Mouse (Mus musculus): ENCODE results near the gene Atl2. TPM values are rescaled to one million over a fixed set of nuclear protein-coding genes. Genes with fewer than 3 reads are reported as not detected.

Atl2 gene
- polyA plus RNA-seq, 1 experiment from 2014 or later = 38.1 TPM

DNA sequence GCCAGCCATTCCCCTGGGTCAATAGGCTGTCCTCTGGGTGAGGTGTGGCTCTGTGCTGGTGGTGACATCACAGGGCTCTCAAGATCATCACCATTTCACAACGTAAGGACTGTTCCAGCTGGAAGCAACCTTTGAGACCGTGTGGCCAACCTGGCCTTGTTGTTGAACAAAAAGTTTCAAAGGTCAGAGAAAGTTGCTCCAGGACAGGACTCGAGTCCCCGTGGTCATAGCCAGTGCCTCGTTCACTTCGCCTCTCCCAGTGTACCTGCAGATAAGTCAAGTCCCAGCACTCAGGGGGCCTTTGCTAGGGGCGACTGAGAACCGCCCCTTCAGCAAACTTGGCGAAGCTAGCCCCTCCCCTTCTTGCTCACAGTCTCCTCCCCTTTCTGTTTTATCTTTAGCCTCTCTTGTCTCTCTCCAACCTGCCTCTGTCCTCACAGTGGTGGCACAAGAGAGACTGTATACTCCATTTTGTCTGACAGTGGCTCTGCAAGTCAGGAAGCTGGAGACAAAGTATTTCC lies 22.6 kb upstream of the Atl2 start:
- 0 out of 2 replicates have a peak, but pooled peaks cover 3% of the 10 kb centered on the region for H3K27me3 ChIP-seq (replicated peaks; ENCODE audit: low read depth, poor library complexity, severe bottlenecking)
- DNase-seq (ENCODE audit: low spot score) = no peak
- no peak overlapping the region for H3K27ac ChIP-seq (replicated peaks)
- WGBS = 30% methylated on average over 9 of the region's 9 CpGs
- no peak overlapping the region for H3K4me3 ChIP-seq
- peaks cover 8% of the 10 kb centered on the region; the same call in 1 of the 2 replicates for H3K4me1 ChIP-seq
- no peaks in the 10 kb centered on the region for H3K9me3 ChIP-seq
- no peaks in the 10 kb centered on the region for H3K36me3 ChIP-seq (replicated peaks)

DNA sequence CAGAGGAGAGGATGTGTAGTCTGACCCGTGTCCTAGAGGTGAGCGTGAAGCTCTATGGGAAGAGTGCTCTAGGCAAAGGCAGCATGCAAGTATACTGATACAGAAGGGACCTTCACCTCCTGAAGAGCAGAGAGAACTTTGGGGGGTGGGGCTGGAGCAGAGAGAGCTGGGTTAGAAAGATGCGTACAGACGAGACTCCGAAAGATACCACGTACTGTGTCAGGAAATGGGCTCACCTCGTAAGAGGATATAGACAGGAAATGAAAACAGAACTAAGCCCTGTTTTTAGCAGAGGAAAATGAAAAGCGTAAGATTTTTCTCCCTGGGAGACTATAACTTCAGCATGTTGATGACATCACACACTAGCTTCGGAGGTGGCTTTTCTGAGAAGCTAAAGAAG lies 21.1 kb upstream of the Atl2 start:
- Histone ChIP-seq H3K4me3 (no peak overlapping the region), H3K27me3 (replicated peaks; ENCODE audit: low read depth, poor library complexity, severe bottlenecking) (0 out of 2 replicates have a peak, but pooled peaks cover 3% of the 10 kb centered on the region), H3K27ac (replicated peaks) (no peak overlapping the region), H3K4me1 (peaks cover 8% of the 10 kb centered on the region; the same call in 1 of the 2 replicates), H3K36me3 (replicated peaks) (no peaks in the 10 kb centered on the region), H3K9me3 (no peaks in the 10 kb centered on the region)
- 87% methylated on average over 9 of the region's 9 CpGs for WGBS
- DNase-seq (ENCODE audit: low spot score) = no peak

DNA sequence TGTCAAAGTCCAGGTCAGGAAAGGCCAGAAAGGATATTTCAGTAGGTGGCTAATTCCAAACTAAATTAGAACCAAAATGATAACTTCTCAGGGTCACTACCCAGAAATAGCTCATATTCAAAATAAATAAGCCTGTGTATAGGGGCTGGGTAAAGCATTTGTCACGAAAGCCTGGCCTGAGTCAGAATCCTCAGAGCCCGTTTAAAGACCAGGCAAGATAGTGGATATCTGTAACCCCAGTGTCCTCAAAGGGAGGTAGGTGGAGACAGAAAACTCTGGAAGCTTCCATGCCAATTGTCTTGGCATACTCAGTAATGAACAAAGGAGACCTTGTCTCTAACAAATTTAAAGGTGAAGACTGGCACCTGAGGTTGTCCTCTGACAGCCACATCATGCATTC lies 16.3 kb upstream of the Atl2 start:
- WGBS = 81% methylated on average over 2 of the region's 2 CpGs
- Histone ChIP-seq H3K27me3 (replicated peaks; ENCODE audit: low read depth, poor library complexity, severe bottlenecking) (0 out of 2 replicates have a peak, but pooled peaks cover 3% of the 10 kb centered on the region), H3K36me3 (replicated peaks) (no peaks in the 10 kb centered on the region), H3K4me1 (no peaks in the 10 kb centered on the region), H3K4me3 (no peak overlapping the region), H3K9me3 (no peaks in the 10 kb centered on the region), H3K27ac (replicated peaks) (no peak overlapping the region)
- no peak for DNase-seq (ENCODE audit: low spot score)

DNA sequence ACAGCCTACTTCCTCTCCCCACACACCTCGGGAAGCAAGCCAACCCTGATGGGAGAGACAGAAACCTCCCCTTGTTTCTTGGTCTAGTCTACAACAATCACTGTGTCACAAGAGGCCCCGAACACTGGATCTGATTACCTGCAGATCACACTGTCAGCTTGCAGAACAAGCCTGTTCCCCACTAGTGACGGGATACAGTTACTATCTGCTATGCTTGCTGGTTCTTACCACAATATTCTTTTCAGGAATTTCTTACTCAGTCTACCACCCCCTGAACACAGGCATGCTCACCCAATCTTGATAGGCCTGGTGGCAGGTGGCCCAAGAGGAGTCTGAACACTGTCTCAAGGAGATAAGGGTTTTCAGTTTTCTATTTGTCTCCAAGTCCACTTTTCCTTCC lies 15.8 kb upstream of the Atl2 start:
- Histone ChIP-seq H3K9me3 (no peaks in the 10 kb centered on the region), H3K27ac (replicated peaks) (no peak overlapping the region), H3K4me1 (no peaks in the 10 kb centered on the region), H3K4me3 (no peak overlapping the region), H3K27me3 (replicated peaks; ENCODE audit: low read depth, poor library complexity, severe bottlenecking) (0 out of 2 replicates have a peak, but pooled peaks cover under 1% of the 10 kb centered on the region), H3K36me3 (replicated peaks) (no peaks in the 10 kb centered on the region)
- WGBS = 77% methylated on average over 3 of the region's 3 CpGs
- DNase-seq (ENCODE audit: low spot score) = no peak

DNA sequence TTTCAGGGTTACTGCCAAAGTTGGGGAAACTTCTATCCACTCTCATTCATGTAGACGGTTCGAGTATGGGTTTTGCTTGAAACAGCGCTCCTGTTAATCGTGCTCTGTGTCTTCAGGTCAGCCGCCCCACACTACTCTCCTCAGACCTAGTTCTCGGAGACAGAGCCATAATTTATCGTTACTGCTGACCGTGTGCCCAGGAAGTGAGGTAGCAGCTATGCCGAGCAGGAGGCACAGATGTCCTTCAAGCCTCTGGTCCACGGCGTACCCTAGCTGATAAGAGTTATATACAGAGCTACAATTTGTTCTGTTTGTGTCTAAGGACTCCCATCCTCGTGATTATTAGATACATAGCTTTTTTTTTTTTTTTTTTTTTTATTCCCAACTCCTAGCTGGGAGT lies 13.6 kb upstream of the Atl2 start:
- no peak overlapping the region for H3K27ac ChIP-seq (replicated peaks)
- no peak overlapping the region for H3K4me3 ChIP-seq
- WGBS = 91% methylated on average over 12 of the region's 12 CpGs
- H3K27me3 ChIP-seq (replicated peaks; ENCODE audit: low read depth, poor library complexity, severe bottlenecking) = no peaks in the 10 kb centered on the region
- no peaks in the 10 kb centered on the region for H3K9me3 ChIP-seq
- H3K4me1 ChIP-seq = no peaks in the 10 kb centered on the region
- DNase-seq (ENCODE audit: low spot score) = no peak
- no peaks in the 10 kb centered on the region for H3K36me3 ChIP-seq (replicated peaks)

DNA sequence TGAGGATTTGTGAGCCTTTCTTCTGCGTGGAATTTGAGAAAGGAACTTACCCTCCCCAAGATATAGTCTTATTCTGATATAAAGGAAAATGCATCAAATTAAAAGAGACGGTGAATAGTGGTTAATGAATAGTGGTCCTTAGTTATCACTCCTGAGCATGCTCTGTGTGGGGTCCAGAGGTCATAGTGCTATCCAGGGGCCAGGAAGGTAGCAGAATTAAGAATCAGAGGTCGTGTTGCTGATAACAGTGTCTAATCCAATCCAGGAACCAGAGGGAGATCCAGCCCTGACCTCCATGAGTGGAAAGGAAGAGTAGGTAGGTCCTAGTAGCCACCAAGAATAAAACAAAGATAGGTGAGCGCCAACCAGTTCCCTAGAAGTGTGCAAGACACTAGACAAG lies 11.8 kb upstream of the Atl2 start:
- Histone ChIP-seq H3K9me3 (no peaks in the 10 kb centered on the region), H3K4me3 (no peak overlapping the region), H3K36me3 (replicated peaks) (no peaks in the 10 kb centered on the region), H3K4me1 (no peaks in the 10 kb centered on the region), H3K27me3 (replicated peaks; ENCODE audit: low read depth, poor library complexity, severe bottlenecking) (no peaks in the 10 kb centered on the region), H3K27ac (replicated peaks) (no peak overlapping the region)
- WGBS = 70% methylated on average over 4 of the region's 4 CpGs
- DNase-seq (ENCODE audit: low spot score) = no peak

DNA sequence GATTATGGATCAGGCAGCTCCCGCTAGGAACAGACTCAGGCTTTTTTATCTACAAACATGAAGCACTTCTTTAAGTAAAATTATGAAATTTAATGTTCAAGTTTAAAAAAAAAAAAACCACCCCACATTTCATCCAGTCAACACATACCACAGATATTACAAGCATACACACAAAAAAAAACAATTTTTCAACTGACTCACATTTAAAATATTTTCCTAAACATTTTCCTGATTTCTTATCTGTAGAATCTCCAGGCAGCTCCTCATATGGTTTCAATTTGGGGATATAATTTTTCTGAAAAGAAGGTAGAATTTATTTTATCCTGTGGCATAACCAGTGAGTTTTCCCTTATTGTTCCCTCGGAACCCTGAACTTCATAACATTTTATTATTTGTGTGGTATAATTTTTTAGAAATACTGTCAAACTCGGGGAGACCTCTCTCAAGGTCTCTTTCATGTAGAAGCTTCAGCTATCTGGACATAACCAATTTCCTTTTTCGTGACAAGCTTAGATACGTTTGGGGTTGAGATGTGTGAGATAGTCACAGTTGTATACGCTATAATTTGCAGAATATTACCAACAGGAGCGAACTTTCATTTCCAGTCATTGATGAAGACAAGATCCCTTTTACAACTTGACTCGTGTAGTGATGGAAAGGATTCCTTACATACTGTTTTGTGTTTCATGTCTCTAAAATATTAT lies 11.0 kb upstream of the Atl2 start:
- H3K27me3 ChIP-seq (replicated peaks; ENCODE audit: low read depth, poor library complexity, severe bottlenecking) = no peaks in the 10 kb centered on the region
- 88% methylated on average over 8 of the region's 8 CpGs for WGBS

DNA sequence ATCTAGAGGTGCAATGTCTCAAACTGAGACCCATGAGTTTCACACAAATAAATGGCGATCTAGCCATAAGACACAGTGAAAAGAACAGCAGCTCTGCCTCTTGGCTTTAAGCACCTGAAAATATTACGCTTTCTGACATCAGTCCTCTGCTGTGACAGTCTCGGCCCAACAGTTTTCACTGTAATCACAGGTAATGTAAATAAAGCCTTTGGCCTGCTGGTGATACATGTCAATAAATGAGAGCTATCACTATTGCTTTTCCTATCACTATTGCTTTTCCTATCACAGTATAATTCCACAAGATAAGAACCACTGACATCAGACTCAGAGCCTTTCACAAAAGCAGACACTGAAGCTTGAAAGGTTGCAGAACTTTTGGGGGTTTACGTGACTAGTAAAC lies 8.7 kb upstream of the Atl2 start:
- H3K9me3 ChIP-seq = no peaks in the 10 kb centered on the region
- H3K36me3 ChIP-seq (replicated peaks) = no peaks in the 10 kb centered on the region
- whole genome bisulfite sequencing = 94% methylated on average over 4 of the region's 4 CpGs
- H3K27me3 ChIP-seq (replicated peaks; ENCODE audit: low read depth, poor library complexity, severe bottlenecking) = no peaks in the 10 kb centered on the region
- H3K4me1 ChIP-seq = peaks cover 8% of the 10 kb centered on the region
- no peak overlapping the region for H3K4me3 ChIP-seq
- no peak for DNase-seq (ENCODE audit: low spot score)
- H3K27ac ChIP-seq (replicated peaks) = no peak overlapping the region

More for the DNA sequence above, 11.0 kb upstream of the Atl2 start:
- H3K27ac ChIP-seq (replicated peaks) = no peak overlapping the region
- no peaks in the 10 kb centered on the region for H3K4me1 ChIP-seq
- no peak for DNase-seq (ENCODE audit: low spot score)
- H3K36me3 ChIP-seq (replicated peaks) = no peaks in the 10 kb centered on the region
- no peaks in the 10 kb centered on the region for H3K9me3 ChIP-seq
- H3K4me3 ChIP-seq = no peak overlapping the region

DNA sequence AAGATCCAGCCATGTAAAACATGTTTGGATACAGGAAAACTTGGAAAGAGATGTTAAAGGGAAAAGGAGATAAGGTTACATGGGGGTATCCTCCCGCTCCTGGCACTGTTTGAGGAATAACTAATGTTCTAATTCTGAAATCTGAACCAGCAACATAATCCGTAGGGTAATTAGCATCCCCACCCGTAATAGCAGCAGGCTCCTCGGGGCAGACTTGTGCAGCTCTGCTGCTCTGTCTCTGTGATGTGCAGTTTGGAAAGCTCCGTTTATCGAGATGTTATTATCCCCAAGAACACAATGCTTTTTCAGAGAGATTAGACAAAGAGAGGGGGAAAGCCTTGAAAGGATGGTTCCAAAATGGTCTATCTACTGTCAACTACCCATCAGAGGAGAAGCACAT lies 5.3 kb upstream of the Atl2 start:
- no peak overlapping the region for H3K27ac ChIP-seq (replicated peaks)
- no peak overlapping the region for H3K4me3 ChIP-seq
- WGBS = 49% methylated on average over 6 of the region's 6 CpGs
- peaks cover 28% of the 10 kb centered on the region for H3K27me3 ChIP-seq (replicated peaks; ENCODE audit: low read depth, poor library complexity, severe bottlenecking)
- DNase-seq (ENCODE audit: low spot score) = no peak
- no peaks in the 10 kb centered on the region for H3K36me3 ChIP-seq (replicated peaks)
- no peaks in the 10 kb centered on the region for H3K9me3 ChIP-seq
- peaks cover 11% of the 10 kb centered on the region for H3K4me1 ChIP-seq

DNA sequence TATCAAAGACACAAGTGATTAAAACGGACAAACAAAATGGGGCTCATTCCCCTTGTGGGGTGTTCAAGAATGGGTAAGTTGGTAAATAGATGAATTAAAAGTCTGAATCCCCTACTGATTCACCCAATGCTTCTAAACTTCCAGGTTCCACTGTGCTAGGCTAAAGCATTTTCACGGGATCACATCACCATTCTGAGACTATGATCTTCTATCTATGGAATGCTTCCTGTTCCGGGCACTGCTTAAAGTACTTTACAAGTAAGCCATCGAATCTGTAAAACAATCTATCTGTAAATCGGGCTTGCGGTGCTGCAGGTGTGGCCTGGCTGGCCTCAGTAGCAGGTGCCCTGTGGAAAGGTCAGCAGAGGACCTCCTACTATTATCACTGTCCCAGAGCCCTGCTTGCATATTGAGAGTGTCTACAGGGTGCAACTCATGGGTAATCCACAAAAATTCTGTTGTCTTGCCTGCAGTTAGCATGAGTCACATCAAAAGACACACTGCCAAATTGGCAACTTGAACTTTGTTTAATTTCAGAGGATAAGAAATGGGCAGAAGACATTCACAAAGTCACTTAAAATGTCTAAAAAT lies 2.3 kb upstream of the Atl2 start:
- Histone ChIP-seq H3K27ac (replicated peaks) (no peak overlapping the region), H3K27me3 (replicated peaks; ENCODE audit: low read depth, poor library complexity, severe bottlenecking) (peaks cover 29% of the 10 kb centered on the region), H3K9me3 (no peaks in the 10 kb centered on the region), H3K4me3 (no peak overlapping the region), H3K36me3 (replicated peaks) (no peaks in the 10 kb centered on the region), H3K4me1 (peaks cover 34% of the 10 kb centered on the region)
- 85% methylated on average over 6 of the region's 6 CpGs for WGBS
- DNase-seq (ENCODE audit: low spot score) = no peak

DNA sequence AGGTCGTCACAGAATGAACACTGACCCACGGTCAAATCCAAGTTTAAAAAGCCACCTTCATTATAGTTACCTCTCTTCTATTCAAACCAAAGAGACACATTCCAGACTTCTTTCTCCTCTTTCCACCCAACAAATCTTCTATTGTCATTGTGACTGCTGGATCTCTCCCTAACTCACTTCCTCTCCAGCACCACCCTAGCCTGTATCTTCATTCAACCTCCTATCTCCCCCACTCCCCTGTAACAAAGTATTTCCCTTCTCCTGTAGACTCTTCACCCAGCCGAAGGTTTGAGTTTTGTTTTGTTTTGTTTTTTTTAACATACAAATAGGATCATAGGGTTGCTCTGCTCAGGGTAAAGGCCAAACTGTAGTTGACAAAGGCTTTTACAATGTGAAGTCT lies 1.7 kb upstream of the Atl2 start:
- Histone ChIP-seq H3K4me1 (peaks cover 40% of the 10 kb centered on the region), H3K9me3 (no peaks in the 10 kb centered on the region), H3K4me3 (no peak overlapping the region), H3K27me3 (replicated peaks; ENCODE audit: low read depth, poor library complexity, severe bottlenecking) (peaks cover 29% of the 10 kb centered on the region), H3K27ac (replicated peaks) (no peak overlapping the region), H3K36me3 (replicated peaks) (no peaks in the 10 kb centered on the region)
- no peak for DNase-seq (ENCODE audit: low spot score)
- 70% methylated on average over 3 of the region's 3 CpGs for WGBS

DNA sequence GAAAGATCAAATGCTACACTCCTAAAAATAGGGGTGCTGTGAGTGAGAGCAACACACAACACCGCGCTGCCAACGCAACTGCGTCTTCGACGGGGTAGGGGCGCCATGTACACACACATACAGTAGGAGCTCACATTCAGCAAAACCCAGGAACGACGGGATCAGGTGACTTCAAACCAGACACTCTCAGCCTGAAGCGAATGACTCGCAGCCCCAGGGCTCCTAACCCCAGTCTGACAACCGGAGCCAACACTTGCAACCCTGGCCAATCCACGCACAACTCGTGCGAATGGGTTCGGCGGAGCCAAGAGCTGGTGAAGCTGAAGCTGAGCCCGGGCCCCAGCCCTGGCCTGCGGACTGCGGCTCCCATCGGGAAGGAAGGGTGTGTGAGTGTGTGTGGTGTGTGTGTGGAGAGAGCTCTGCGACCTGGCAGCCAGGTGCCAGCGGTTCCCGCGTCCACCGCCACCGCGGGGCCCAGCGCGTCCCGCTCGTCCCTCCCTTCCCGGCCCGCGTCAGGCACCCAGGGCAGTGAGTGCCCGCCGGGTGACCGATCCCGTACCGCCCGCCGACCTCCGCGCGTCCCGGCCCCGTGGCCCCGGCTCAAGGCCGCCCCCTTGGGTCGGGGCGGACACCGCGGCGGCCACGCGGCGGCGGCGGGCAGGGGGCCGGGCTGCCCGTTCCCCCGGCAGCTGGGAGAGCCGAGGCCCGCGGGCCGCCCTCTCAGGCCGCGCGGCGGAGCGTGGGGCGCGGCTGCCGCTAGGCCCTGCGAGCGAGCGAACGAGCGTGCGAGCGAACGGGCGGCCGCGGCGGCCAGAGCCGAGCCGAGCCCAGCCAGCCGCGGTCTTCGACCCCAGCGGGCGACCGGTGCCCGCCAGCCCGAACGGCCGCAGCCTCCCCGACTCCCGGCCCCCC lies 696 bp downstream of the Atl2 start:
- Histone ChIP-seq H3K4me3 (peak overlapping the region; percentile 96), H3K4me1 (peaks cover 42% of the 10 kb centered on the region), H3K9me3 (no peaks in the 10 kb centered on the region), H3K36me3 (replicated peaks) (no peaks in the 10 kb centered on the region), H3K27ac (replicated peaks) (peak overlapping the region; percentile 96), H3K27me3 (replicated peaks; ENCODE audit: low read depth, poor library complexity, severe bottlenecking) (peaks cover 29% of the 10 kb centered on the region)
- 3% methylated on average over 99 of the region's 100 CpGs for WGBS
- DNase-seq (ENCODE audit: low spot score) = peak; percentile 71

Data from embryonic facial prominence, embryonic 10.5 days (tissue).